Mouse (Mus musculus) neural tube, embryonic 13.5 days (tissue): ENCODE data around the gene Vmn1r138. TPM values are rescaled to one million over a fixed set of nuclear protein-coding genes. Genes with fewer than 3 reads are reported as not detected.
"Not testable (repeated sequence)": the region's sequence is repeated elsewhere in the genome, so short reads cannot be mapped to it uniquely, and the experiment has no call there.

Experiments
- ATAC-seq: fragments of 200-750 bp; cut with Nextera tagmentation; 2 replicates; pipeline ENCODE4 v1.8.0; 2017; ENCODE audit warnings: low read depth, mild to moderate bottlenecking, moderate TSS enrichment, moderate library complexity
- H3K27ac ChIP-seq: fragments of 300-500 bp; sonication (generic); replicated peaks from 2 replicates; pipeline ENCODE4 v1.5.1; 2015; ENCODE audit warnings: moderate library complexity, mild to moderate bottlenecking, inconsistent platforms
- H3K27me3 ChIP-seq: fragments of 300-500 bp; sonication (generic); 2 replicates; pipeline ENCODE4 v1.6.1; 2015; ENCODE audit warnings: mild to moderate bottlenecking, inconsistent platforms
- H3K36me3 ChIP-seq: fragments of 300-500 bp; sonication (generic); 2 replicates; pipeline ENCODE4 v1.6.1; 2015; ENCODE audit warnings: mild to moderate bottlenecking, inconsistent platforms
- H3K4me1 ChIP-seq: fragments of 300-500 bp; sonication (generic); replicated peaks from 2 replicates; pipeline ENCODE4 v1.6.1; 2015; ENCODE audit warnings: inconsistent platforms
- H3K4me2 ChIP-seq: fragments of 300-500 bp; sonication (generic); 2 replicates; pipeline ENCODE4 v1.6.1; 2015; ENCODE audit warnings: inconsistent platforms, mild to moderate bottlenecking, moderate library complexity
- H3K4me3 ChIP-seq: fragments of 300-500 bp; sonication (generic); 2 replicates; pipeline ENCODE4 v1.5.1; 2015; ENCODE audit warnings: mild to moderate bottlenecking, inconsistent platforms
- H3K9ac ChIP-seq: fragments of 300-500 bp; sonication (generic); 2 replicates; pipeline ENCODE4 v1.6.1; 2015; ENCODE audit warnings: moderate library complexity, mild to moderate bottlenecking, inconsistent platforms
- H3K9me3 ChIP-seq: fragments of 300-500 bp; sonication (generic); 2 replicates; pipeline ENCODE4 v1.6.1; 2016; ENCODE audit warnings: inconsistent platforms
- WGBS: fragments of 180-500 bp; shearing (Covaris S2); methylation state at CpG from one replicate; pipeline ENCODE4 v1.1.7; 2015; 5-methylcytosine and 5-hydroxymethylcytosine counted together
- polyA plus RNA-seq: library from polyadenylated mRNA; unstranded; fragments of >200 nt; fragmentation: Nextera tagmentation; extraction: Ambion mirVana; gene quantifications from 2 replicates; pipeline ENCODE4 v1.2.1, GENCODE M21; 2015

The Vmn1r138 gene
- not detected in 2 replicates for polyA plus RNA-seq

DNA sequence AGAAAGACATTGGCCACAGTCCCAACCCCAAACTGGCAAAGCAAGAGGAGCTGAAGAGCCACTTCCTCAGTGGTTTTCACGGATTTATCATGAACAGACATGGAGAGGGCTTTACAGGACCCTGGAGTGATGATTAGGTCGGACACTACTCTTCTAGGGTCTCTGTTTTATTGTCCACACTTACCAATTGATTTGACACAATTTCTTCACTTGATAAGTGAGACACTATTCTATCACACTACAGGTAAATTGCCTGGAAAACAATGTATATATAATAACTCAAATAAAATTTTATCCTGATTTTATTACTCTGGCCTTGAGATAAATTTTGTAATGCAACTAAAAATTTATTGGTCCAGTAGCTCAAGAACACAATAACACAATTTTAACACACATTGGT is at the start of gene Vmn1r138:
Vmn1r138 (minus strand) TSS at position 101 of the 400 bp plus-strand sequence.
- not testable (repeated sequence) for H3K4me3 ChIP-seq, H3K4me1 ChIP-seq, H3K9ac ChIP-seq, H3K27me3 ChIP-seq, ATAC-seq, H3K36me3 ChIP-seq, H3K9me3 ChIP-seq, H3K27ac ChIP-seq, H3K4me2 ChIP-seq
- WGBS = no CpG with 5 or more reads among the region's 2 CpGs

GRCm38 (mm10) chr7:22068757-22069156 is 40.1 kb upstream of the Vmn1r138 start, which contains the start of gene Vmn1r139:
Gene Vmn1r139, plus strand, starts transcription at chr7:22069057.
- not testable (repeated sequence) for H3K27ac ChIP-seq, H3K9ac ChIP-seq, H3K4me1 ChIP-seq, H3K9me3 ChIP-seq, ATAC-seq, H3K27me3 ChIP-seq, H3K4me2 ChIP-seq, H3K4me3 ChIP-seq, H3K36me3 ChIP-seq
- WGBS = no CpG with 5 or more reads among the region's 7 CpGs

DNA sequence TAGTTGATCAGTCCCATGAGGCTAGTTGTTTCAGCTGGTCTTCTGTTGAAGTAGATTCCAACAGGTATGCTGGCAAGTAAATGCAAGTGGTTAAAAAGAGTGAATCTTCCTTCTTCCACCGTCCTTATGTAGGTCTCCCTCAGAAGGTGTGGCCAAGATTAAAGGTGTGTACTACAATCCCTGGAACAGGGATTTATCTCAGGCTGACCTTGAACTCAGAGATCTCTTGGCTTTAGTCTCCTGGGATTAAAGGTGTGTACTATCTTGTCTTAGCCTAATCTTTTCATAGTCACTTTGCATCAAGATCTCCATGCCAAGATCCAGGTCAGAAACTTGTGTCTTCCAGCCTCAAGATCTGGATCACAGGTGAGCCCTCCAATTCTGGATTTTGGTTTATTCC is 27.5 kb upstream of the Vmn1r138 start, which contains the start of gene Gm6176:
Gm6176 (minus strand) TSS at position 101 of the 400 bp plus-strand sequence.
- not testable (repeated sequence) for H3K36me3 ChIP-seq, H3K9me3 ChIP-seq, H3K4me1 ChIP-seq, ATAC-seq, H3K4me3 ChIP-seq, H3K27ac ChIP-seq, H3K9ac ChIP-seq, H3K27me3 ChIP-seq, H3K4me2 ChIP-seq
- no CpG with 5 or more reads among the region's 1 CpGs for WGBS

- H3K4me1 ChIP-seq, H3K27ac ChIP-seq, H3K4me3 ChIP-seq, H3K36me3 ChIP-seq, H3K9me3 ChIP-seq, ATAC-seq, H3K9ac ChIP-seq, H3K27me3 ChIP-seq, H3K4me2 ChIP-seq: not testable (repeated sequence)
- no CpG with 5 or more reads among the region's 3 CpGs for WGBS
Observed at GRCm38 (mm10) chr7:21994287-21994686, 34.4 kb downstream of the Vmn1r138 start, which contains the start of gene Vmn1r137. Gene Vmn1r137, plus strand, starts transcription at chr7:21994587.

Other genes with a start within 250 kb of the Vmn1r138 start
- gene Gm4177, start 232.2 kb downstream of the Vmn1r138 start, polyA plus RNA-seq = not detected in 2 replicates
- not detected in 2 replicates for gene Vmn1r135, start 196.5 kb downstream of the Vmn1r138 start, polyA plus RNA-seq
- gene Gm5725, start 184.6 kb downstream of the Vmn1r138 start, polyA plus RNA-seq = not detected in 2 replicates
- gene Gm5891, start 107.6 kb downstream of the Vmn1r138 start, polyA plus RNA-seq = not detected in 2 replicates
- not detected in 2 replicates for gene Vmn1r137, start 34.3 kb downstream of the Vmn1r138 start, polyA plus RNA-seq
- gene Gm6176, start 27.4 kb upstream of the Vmn1r138 start, polyA plus RNA-seq = not detected in 2 replicates
- gene Vmn1r139, start 40.2 kb upstream of the Vmn1r138 start, polyA plus RNA-seq = not detected in 2 replicates
- not detected in 2 replicates for gene Gm16451, start 89.3 kb upstream of the Vmn1r138 start, polyA plus RNA-seq
- gene Gm10666, start 105.8 kb upstream of the Vmn1r138 start, polyA plus RNA-seq = not detected in 2 replicates
- gene Vmn1r142, start 135.1 kb upstream of the Vmn1r138 start, polyA plus RNA-seq = not detected in 2 replicates
- not detected in 2 replicates for gene Vmn1r143, start 160.5 kb upstream of the Vmn1r138 start, polyA plus RNA-seq
- not detected in 2 replicates for gene Gm8653, start 172.4 kb upstream of the Vmn1r138 start, polyA plus RNA-seq
- not detected in 2 replicates for gene Gm8453, start 200.6 kb upstream of the Vmn1r138 start, polyA plus RNA-seq